Mouse (Mus musculus) left cerebral cortex, adult 18-20 months (tissue): ENCODE results near the gene Ccr7. TPM values are rescaled to one million over a fixed set of nuclear protein-coding genes. Genes with fewer than 3 reads are reported as not detected.

Experiments used
- DNase-seq, 2 experiments: peaks; one replicate each; pipeline ENCODE4 v3.0.0; 2021 to 2022; ENCODE audit warnings: low spot score in 2 of 2, mixed read lengths in 1 of 2
- total RNA-seq, 2 experiments: library from RNA; stranded (reverse); gene quantifications; 2 replicates each; pipeline ENCODE4 v1.2.3; 2021

Gene Ccr7
- total RNA-seq, 2 experiments from 2014 or later = 0.49 TPM; not detected in 1

- DNase-seq = no peak
Measured at GRCm38 (mm10) chr11:99138976-99139375, 15.9 kb downstream of the Ccr7 start.

GRCm38 (mm10) chr11:99137385-99137784 is 17.5 kb downstream of the Ccr7 start:
- DNase-seq = no peak

- no peak for DNase-seq
Measured at GRCm38 (mm10) chr11:99136961-99137360, 17.9 kb downstream of the Ccr7 start.

- no peak for DNase-seq
Measured at GRCm38 (mm10) chr11:99136361-99136760, 18.5 kb downstream of the Ccr7 start.

GRCm38 (mm10) chr11:99135047-99135440 is 19.8 kb downstream of the Ccr7 start:
- DNase-seq = no peak

- DNase-seq = no peak
Measured at GRCm38 (mm10) chr11:99134266-99135046, 20.4 kb downstream of the Ccr7 start.

DNA sequence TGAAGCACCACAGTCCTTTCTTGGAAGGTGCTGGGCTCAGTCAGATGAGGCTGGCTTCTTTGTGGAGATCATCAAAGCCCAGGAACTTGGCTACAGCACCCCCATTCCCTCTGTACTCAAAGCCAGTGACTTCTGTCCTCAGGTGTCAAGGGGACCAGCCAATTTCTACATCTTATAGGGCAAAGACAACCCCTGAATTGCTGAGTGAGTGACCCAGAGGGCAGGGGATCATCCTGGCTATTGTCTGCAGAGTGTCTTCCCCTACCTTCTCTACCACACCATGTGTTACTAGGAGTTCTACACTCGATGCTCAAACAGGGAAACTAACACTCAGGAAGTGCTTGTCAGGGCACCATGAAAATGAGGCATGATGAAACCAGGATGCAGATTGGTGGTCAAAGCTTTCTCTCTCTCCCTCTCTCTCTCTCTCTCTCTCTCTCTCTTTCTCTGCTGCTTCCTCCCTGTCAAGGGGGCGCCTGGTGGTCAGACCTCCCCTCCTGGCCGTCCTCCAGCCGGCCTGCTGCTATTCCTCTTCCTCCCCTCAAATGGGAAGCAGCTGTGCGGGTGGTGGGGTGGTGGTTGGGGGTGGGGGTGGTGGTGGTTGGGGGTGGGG is 21.5 kb downstream of the Ccr7 start:
- DNase-seq = no peak

- no peak for DNase-seq
Measured at GRCm38 (mm10) chr11:99132091-99132730, 22.7 kb downstream of the Ccr7 start.

- DNase-seq = no peak
Measured at GRCm38 (mm10) chr11:99131463-99131840, 23.4 kb downstream of the Ccr7 start.

DNA sequence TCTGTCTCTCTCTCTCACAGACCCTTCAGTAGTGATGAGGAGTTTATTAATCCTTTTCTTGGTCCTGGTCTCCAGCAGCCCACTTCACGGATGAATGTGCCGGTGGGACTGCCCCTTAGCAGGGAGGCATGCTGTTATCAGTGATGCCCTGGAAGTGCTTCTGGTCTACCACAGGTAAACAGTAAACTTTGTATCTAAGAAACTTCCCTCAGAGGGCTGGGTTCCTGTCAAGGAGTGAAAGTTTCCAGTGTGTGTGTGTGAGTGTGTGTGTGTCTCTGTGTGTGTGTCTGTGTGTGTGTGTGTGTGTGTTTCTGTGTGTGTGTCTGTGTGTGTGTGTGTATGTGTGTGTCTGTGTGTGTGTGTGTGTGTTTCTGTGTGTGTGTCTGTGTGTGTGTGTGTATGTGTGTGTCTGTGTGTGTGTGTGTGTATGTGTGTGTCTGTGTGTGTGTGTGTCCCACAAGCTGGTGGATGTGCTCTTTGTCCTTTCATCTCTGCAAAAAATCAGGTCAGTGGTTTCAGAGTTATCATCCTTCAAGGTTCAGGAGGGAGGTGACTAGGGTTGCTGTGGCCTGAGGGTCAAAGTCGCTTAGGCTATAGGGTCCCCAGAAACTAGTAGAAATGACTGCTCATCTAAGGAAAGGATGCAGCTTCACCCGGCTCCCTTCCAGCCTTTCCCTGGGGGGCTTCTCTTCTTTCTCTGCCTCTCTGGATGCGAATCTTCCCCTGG is 24.0 kb downstream of the Ccr7 start:
- DNase-seq = no peak

DNA sequence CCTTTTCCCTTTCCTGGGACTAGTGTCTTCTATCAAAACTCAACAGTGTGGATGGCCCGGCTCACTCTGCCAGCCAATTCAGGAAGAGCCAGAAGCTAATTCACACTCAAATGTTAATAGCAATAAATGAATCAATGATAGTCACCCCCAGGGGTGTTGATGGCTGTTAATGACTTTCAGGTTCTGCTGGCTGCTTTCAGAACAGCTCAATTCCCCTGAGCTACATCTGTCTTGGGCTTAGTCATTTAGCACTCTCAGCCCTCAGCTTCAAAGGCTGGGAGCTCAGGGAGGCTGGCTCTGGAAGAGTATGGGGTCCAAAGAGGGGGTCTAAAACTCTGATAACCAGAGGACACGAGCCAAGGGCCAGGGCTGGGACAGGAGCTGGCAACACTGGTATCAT is 25.6 kb downstream of the Ccr7 start:
- no peak for DNase-seq

DNA sequence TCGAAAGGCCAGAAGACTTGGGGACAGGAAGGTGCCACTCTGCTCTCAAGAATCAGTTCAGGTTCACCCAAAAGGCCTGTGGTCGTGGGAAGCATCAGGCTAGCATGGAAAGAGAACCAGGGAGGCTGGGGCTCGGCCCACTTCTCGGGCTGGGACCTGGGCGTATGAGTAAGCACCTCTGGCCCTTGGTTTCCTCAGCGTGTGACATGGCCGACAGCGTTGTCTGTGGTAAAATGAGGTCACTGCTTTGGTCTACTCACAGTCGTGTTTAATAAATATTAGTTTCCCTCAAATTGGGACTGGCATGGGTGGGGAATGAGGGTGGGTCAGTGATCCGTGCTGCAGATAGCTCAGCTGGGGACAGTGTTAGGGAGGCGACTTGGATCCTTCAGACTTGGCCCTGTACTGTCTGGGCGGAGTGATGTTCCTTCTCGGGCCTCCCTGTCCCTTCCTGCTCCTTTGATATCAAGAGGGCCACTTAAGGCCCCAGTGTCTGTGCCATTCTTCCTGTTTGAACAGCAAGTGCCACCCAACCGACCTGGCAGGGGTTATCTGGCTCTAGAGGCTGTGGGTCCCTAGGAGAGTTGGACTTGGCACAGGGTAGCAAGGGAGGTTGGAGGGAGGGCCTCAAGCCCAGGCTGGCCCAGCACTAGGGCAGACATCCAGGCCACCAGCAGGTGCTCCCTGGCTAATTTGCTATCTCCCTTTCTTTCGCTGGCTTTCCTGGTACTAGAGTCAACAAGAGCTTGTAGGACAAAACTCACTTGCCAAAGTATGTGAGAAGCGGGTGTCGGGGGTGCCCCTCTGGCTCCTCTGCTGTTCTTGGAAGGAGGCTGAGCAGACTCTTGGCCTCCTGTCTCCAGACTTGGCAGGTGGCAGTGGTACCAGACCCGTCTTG is 26.8 kb downstream of the Ccr7 start:
- no peak for DNase-seq

- peak; percentile 54 to 61 for DNase-seq
Measured at GRCm38 (mm10) chr11:99126482-99127253, 28.2 kb downstream of the Ccr7 start.

DNA sequence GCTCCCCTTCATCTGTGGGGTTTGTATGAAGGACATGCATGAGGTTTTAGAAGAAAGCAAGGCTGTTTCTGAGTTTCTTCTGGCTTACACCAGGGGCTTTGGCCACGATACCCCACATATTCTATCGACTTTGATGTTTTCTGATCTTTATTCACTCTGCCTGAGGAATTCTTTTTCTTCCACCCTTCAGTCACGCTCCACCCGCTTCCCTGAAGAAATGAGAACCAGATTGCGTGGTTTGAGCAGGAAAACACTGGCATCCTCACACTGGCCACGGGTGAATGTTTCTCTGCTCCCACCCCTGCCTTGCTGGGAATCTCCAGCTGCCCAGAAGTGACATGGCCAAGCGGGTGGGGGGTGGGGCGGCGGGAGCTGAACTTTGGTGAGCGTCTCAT is 30.2 kb downstream of the Ccr7 start:
- peak in 1 of 2 experiments; percentile 44 for DNase-seq

- DNase-seq = peak; percentile 48 to 67
Measured at GRCm38 (mm10) chr11:99123977-99124634, 30.8 kb downstream of the Ccr7 start.

- no peak for DNase-seq
Measured at GRCm38 (mm10) chr11:99122703-99123102, 32.2 kb downstream of the Ccr7 start.

- DNase-seq = peak; percentile 73 to 84
Measured at GRCm38 (mm10) chr11:99121218-99121631, 33.7 kb downstream of the Ccr7 start.

GRCm38 (mm10) chr11:99120524-99121217 is 34.2 kb downstream of the Ccr7 start:
- no peak for DNase-seq

DNA sequence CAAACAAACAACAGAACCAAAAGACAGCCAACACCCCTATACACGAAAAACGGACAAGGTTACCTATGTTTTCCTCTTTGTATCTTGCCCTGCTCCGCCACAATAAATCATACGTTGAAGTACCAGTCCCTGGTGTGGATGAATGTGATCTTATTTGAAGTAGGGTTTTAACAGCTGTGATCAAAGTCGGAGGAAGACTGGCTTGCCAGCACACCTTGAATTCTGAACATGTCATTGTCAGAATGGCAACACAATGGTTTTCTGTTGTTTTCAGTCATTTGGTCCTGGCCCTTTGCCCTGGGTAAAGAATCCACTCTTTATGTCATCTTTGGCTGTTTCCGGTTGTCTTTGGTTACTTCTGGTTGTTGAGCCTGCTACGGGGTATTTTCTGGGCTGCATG is 35.9 kb downstream of the Ccr7 start:
- no peak for DNase-seq
